In the genomic region with DNA sequence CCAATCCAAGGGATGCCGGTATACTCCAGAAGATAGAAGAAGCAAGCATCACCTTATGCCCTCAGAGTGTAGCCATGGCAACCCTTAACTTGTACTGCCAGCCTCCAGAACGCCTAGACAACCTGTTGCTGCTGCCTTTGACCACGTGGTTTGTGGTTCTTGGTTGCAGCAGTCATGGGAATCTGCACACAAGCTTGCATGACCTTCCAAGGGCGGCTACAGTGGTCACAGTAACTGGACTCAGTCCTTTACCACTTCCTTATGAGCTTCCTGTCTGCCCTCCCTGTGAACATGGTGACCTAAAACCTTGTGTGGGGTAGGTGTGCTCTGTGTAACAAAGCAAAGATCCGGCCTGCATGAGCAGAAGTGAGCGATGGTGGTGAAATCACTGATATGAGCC, we compare ENCODE assay signal across 22 mouse cellular contexts.
DNase-seq lines count a peak whose midpoint lies in the region; ATAC-seq and TF ChIP-seq lines count a peak whose summit lies in the region.
"Had no signal": no experiment of that assay in that cellular context is flagged by ENCODE, and none has a peak within 500 bp of the region (broad histone marks: within the 10 kb centered on the region; RNA-seq: fewer than 3 reads in every experiment).

No protein-coding gene starts in this region.

- TF ChIP-seq CTCF in bone marrow macrophage, adult 2 months (IDR thresholded peaks at IDR 0.05; ENCODE audit: low read depth, low read length) = no peak

- H3K27ac ChIP-seq in bone marrow macrophage, adult 2 months (ENCODE audit: insufficient read depth, low read depth, low read length) = peak overlapping the region; percentile 11
- H3K27ac ChIP-seq: gastrocnemius, adult 2 months; heart, embryonic 10.5 days; hindbrain, embryonic 10.5 days; intestine, embryonic 15.5 days; liver, embryonic 14.5 days; neural tube, embryonic 15.5 days had no signal

- TF ChIP-seq POLR2A in bone marrow macrophage, adult 2 months (IDR thresholded peaks at IDR 0.05; ENCODE audit: borderline replicate concordance, low read depth, low read length) = no peak

- H3K4me1 ChIP-seq in bone marrow macrophage, adult 2 months (ENCODE audit: control insufficient read depth, insufficient read depth, low read length) = peaks cover 51% of the 10 kb centered on the region

- H3K4me3 ChIP-seq in bone marrow macrophage, adult 2 months (ENCODE audit: insufficient read depth, low read length) = no peak overlapping the region
- H3K4me3 ChIP-seq: gastrocnemius, adult 2 months; heart, embryonic 10.5 days; hindbrain, embryonic 10.5 days; intestine, embryonic 15.5 days; neural tube, embryonic 15.5 days had no signal

- peak; percentile 89 for ATAC-seq in megakaryocyte, adult 5-6 weeks (ENCODE audit: poor library complexity, severe bottlenecking)
- peak; percentile 97 for ATAC-seq in neutrophil, adult 5-6 weeks (ENCODE audit: extremely low read depth, insufficient number of reproducible peaks, low FRiP score, poor library complexity, severe bottlenecking)
- ATAC-seq: hindbrain, embryonic 16.5 days; intestine, embryonic 15.5 days; midbrain, embryonic 16.5 days had no signal

- DNase-seq in spleen, adult 12 weeks (ENCODE audit: low spot score) = peak; percentile 18
- no peak for DNase-seq in spleen, postnatal 10 days (ENCODE audit: low spot score in 2 of 2)
- DNase-seq in layer of hippocampus, adult 18-20 months (ENCODE audit: low spot score in 2 of 2) = no peak
- DNase-seq in adrenal gland, postnatal 14 days = no peak
- DNase-seq in kidney, adult 18-20 months = no peak
- DNase-seq: cerebellum, adult 11-12 months; cerebellum, postnatal 10 days; gastrocnemius, adult 2 months; kidney, adult 9 months; kidney, postnatal 14 days; layer of hippocampus, postnatal 36 days; right cerebral cortex, postnatal 14 days had no signal
